Mouse (Mus musculus) kidney, postnatal 36 days (tissue): ENCODE data around the gene Myh3.

Source experiments
- DNase-seq, 2 experiments: peaks; one replicate each; pipeline ENCODE4 v3.0.0; 2021 to 2022; ENCODE audit warnings: mixed read lengths in 2 of 2

The Myh3 gene

DNA sequence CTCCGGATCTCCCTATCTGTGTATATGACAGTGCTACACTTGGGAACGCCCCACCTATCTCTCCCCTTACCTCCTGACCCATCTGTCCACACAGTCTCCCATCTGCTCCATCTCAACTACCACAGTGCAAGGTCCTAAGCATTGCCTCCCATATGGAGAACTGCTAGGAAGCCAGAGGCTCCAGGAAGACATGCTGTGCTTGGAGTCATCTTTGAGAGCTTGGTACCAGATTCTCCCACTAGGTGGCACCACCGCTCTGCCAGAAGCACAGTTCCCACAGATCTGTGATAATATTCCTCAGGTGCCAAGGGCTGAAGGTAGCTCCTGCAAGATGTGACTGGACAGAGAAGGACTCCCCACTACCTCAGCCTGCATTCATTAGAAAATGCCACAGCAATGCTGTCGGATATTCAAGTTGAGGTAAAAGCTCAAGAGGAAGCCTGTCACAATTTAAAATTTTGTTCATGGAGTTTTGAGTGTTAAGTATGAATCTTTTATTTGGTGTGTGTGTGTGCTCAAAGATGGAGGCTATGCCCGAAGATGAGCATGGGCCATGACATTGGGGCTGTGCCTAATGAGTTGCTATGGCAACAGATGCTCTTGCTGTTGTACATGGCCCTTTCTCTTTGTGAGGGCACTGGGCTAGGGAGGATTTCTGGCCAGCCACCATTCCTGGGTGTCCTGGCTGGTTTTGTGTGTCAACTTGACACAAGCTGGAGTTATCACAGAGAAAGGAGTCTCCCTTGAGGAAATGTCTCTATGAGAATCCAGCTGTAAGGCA is 32.3 kb downstream of the Myh3 start:
- DNase-seq: peak; percentile 61 to 88

DNA sequence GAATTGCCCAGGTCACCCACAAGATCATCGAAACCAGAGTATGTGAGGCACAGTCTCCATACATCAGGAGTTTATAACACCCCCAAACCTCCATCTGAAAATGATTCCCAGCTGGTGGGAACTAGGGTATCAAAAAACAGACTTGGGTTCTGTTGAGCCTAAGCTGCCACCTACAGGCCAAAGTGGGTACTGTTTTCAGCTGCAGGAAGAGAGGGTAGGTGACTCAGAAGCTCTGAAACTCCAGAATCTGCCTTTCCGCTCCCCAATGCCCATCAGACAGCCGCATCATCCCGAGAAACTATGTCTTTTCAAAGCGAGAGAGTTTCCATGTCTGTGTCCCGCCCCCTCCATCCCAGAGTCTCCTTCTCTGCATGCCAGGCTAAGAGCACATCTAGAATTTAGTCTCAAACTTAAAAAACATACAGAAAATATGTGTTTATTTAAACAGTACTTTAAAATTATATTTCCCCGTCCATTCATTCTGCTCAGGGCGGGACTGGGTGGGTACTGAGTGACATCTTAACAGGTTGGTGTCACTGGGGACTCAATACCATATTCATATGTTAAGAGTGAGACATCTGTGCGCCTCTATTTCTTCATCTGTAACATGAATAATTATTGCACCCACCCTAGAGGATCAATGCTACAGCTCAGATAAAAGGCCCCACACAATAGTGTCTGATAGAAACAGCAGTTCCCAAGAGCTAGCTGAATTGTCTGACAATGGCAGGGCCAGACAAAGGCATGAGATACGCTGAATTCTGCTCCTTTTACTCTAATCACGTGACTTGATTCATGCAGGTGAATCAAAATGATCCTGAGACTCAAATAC is 34.1 kb downstream of the Myh3 start:
- peak; percentile 52 to 86 for DNase-seq

DNA sequence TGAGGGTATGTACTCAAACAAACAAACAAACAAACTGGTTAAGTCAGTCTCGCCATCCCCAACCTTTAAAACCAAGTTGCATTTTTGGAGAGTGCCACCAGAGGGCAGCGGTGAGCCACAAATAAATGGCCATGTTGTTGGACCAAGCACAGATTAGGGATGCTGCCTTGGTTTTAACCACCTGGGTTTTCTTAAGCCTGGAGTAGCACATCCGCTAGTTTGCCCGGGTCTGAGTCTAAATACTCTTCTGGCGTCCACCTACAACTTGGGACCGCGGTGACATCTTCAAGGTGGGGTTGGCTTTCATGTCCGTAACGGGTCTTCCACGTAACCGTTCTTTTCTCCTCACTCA is 34.7 kb downstream of the Myh3 start:
- DNase-seq: peak; percentile 45 to 83

DNA sequence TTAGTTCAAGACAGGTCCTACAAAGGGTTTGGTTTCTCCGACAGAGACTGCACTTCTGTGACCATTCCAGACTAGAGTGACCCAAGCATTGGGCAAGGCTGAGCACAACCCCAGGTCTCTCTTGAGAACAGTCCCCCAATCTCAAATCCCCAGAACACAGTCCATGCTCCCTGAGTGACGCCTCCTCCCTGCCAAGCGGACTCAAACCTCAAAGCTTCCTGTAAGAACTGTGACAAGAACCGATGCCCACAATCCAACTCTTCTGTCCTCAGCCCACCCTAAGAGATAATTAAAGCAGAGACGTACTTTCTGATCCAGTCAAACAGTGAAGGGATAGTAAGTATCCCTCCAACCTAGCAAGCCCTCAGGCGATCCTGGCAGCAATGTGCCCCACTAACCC is 35.3 kb downstream of the Myh3 start:
- DNase-seq: no peak

- no peak for DNase-seq
These were observed 36.2 kb downstream of the Myh3 start for GRCm38 (mm10) chr11:67114261-67114660.

DNA sequence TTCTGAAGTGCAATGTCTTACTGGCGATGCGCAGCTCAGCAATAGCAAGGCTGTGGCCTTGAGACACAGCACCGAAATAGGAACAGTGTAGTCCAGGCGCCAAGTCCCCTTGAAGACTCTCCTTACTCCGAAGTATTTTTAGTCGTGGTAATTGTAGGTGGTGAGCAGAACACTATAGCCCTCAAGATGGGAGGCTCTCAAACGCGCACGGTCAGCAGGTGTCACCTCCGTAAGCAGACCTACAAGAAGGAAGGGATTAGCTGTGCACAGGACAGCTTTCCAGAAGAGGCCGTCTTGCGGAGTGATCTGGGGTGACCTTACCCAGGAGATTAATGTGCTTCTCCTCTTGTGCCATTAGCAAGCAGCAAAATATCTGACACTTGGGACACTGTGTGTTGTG is 36.8 kb downstream of the Myh3 start:
- no peak for DNase-seq

DNA sequence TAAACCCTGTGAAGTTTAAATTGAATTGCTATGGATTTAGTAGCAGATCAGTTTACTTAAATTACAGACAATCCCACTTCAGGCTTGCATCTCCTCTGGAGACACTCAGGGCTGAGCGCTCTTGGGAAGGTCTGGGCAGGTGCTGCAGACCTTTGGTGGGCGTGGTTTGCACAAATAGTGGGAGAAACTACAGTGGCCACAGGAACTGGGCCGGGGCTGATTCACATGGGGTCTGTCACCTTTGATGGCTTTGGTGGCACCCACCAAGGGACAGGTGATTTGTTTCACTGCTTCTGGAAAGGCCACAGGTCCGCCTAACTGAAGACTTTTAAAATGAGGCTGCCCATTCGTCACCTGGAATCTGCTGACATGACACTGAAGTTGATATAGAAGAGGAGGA is 38.6 kb downstream of the Myh3 start:
- DNase-seq: no peak

DNA sequence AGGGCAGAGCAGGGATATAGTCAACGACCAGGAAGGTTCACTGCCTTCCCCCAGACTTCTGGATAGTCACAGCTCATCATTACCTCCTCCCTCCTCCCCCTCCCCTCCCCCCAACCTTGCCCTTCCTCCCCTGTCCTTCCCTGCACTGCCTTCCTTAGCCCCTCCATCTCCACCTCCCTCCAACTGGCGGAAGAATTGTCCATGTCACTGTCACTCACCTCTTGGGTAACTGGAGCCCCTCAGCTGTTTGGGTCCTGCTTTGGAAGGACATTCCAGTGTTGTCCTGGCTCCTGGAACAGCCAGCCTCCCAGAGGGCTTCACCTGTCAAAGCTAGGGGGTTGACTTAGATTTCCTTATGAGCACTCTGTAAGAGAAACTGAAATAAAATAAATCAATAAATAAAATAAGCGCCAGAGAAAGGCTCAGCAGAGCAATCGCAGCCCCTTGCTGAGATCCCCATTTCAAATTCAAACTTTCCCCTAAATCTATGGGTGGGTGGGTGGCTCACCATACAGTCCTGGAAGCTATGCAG is 41.5 kb downstream of the Myh3 start:
- no peak for DNase-seq

GRCm38 (mm10) chr11:67120697-67121294 is 42.7 kb downstream of the Myh3 start:
- no peak for DNase-seq

DNA sequence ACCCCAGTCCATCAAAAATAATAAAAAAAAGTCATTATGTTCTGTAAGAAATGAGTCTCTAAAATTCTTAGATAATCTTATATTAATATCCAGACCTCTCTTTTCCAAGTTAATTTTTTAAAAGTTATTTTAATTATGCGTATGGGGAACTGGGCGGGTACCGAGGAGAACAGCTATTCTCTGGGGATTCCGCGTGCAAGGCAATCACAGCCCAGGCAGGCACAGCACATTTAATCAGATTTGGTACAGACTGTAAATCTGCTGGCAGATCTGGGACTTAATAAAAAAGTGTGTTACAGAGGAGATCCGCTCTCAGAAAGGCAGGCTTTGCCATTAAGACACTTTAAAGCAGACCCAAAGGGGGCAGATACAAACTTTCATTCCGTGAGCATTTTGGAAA is 46.8 kb downstream of the Myh3 start:
- DNase-seq: no peak

- DNase-seq: no peak
These were observed 47.3 kb downstream of the Myh3 start for GRCm38 (mm10) chr11:67125361-67125760.

DNA sequence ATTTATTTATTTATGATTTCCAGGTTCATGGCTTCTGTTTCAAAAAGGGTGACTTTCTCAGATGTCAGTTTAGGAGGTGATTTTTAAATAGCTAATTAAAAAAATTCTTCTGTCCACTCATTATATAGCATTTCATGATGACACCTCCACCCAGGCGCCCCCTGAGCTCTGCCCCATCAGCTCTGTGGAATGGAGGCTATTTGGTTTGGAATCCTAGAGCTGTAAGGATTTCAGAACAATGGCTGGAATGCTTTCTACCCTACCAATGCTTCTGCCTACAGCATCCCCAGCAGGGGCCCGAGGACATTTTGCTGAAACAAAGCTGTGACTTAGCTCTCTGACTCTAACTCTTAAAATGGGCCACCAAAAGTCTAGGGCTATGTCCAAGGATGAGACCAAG is 55.4 kb downstream of the Myh3 start:
- DNase-seq: no peak

GRCm38 (mm10) chr11:67134654-67135053 is 56.6 kb downstream of the Myh3 start:
- no peak for DNase-seq

DNA sequence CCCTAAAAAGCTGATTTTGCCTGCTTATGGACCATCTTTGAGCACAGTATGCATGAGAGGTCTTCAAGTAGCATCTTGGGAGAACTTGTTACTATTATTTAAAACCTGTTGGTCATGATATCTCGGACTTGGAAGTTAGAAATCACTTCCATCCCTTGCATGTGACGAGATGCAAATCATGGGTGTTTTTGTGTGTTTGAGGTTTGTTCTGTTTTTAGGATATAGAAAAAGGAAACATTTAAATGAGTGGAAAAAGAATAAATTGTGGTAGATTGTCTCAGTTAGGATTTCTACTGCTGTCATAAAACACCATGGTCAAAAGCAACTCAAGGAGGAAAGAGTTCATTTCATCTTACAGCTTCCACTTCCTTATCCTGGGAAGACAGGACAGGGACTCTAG is 57.4 kb downstream of the Myh3 start:
- DNase-seq: no peak

DNA sequence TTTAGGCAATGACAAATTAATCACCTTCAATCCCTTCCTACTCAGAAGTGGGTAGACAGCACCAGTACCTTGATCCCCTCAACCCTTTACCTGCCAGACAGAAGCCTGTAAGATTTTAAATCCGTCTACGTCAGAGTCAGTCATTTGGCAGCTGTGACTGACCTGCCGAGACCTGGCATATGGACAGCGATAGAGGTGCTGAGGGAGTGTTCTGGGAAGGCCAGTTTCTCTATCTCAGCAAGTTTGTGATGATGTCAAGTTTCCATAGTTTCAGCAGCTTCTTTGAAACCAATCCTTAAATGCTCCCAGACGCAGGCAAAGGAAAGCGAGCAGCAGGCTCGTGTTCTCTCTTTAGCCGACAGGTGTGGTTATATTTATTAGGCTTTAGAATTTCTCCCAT is 61.5 kb downstream of the Myh3 start:
- DNase-seq: no peak

GRCm38 (mm10) chr11:67140175-67140574 is 62.1 kb downstream of the Myh3 start:
- DNase-seq: no peak

- no peak for DNase-seq
These were observed 62.9 kb downstream of the Myh3 start for GRCm38 (mm10) chr11:67141031-67141430.

DNA sequence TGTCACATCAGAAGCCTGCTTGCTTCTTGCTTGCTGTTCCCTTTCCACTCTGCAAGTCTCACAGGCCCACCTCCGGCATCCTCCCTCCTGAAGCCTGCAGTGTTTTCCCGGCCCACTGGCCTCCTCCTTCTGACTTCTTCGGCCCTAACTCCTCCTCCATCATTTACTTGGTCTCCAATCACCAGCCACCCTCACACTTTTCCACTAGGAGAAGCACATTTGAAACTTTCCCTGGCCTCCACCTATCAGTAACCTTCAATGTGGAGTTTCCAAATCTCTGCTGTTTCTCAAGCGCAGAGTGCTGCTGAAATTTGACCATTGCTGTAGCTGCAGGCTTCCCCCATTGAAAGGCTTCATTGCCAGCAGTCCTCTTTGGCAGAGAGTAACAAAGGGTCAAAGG is 63.9 kb downstream of the Myh3 start:
- DNase-seq: no peak

DNA sequence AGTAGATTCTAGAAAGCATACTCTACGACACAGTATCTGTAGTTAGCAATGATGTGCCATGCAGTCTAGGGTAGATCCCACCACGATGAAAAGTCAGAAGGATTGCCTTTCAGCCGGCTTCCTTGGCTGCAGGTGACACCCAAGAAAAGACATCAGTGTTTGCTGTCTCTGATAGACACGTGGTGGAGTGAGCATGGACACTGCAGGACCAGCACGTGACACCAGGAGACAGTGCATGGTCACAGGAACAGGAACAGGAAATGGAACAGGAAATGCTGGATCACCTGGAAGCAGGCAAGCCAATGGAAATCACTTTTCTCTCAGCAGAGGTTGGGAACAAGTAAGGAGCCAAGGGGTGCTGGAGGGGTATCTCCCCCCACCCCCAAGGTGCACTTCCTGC is 65.0 kb downstream of the Myh3 start:
- no peak for DNase-seq

DNA sequence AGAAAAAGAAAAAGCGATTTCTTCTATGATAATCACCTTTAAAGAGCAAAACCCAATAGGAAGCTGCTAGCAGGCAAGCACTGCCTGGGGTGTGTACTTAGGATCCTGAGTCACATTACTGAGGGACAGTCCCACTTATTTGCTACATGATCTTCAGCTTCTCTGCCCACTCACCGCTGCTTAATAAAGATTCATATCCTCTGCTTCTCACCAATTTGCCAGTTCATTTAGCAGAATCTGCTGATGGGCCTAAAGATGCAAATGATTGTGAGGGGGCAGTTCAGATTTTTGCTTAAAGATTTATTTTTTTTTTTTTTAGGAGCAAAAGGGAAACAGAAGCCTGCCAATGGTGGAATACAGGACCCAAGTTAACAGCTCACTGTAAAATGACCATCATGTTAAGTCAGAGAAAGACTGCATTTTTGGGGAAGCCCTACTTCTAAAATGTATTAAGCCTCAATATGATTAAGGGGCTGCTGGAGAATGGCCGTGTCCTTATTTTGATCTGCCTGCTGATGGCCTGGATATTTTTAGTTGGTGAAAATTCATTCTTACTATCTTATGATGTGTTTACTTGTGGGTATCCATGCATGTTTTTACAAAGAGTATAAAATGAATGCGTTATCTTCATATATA is 65.9 kb downstream of the Myh3 start:
- no peak for DNase-seq

DNA sequence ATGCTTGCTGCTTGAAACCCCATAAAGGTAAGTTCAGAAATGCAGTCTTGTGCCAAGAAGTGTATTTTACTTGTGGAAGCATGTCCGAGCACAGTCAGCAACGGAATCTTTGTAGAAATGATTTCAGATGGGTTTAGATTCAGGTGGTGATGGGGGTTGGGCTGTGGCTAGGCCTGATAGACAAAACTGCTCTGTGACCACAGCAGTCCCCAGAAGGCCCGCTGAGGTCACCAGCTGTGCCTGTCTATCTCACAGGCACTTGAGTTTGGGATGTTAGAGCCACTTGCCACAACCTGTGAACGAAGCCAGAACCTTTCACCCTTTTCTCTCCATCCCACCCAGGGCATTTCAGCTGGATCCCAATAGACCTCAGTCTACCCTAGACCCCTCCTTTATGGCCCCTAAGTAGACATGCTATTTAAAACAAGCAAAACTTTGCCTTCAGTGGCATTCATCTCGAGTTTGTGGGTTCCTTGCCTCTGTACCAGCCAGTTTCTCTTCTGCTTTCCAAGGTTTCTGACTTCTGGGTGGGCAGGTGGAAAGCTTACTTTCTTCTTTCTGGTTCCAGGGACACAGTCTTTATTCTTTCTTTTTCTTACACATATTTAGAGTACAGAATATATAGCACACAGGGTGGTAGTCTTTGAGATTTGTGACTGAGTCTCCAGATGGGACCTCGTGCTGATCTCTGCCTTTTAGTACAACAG is 66.6 kb downstream of the Myh3 start:
- no peak for DNase-seq
